Mouse (Mus musculus) forebrain, embryonic 14.5 days (tissue): ENCODE results near the gene Ntrk2. TPM values are rescaled to one million over a fixed set of nuclear protein-coding genes. Genes with fewer than 3 reads are reported as not detected.

Experiments
- ATAC-seq: fragments of 200-750 bp; cut with Nextera tagmentation; 2 replicates; pipeline ENCODE4 v1.8.0; 2017; ENCODE audit warnings: mild to moderate bottlenecking, moderate library complexity
- DNase-seq: peaks from one replicate; pipeline ENCODE4 v3.0.0-alpha.2; 2015; ENCODE audit warnings: low spot score
- H3K27ac ChIP-seq: fragments of 300-500 bp; sonication (generic); 2 replicates; pipeline ENCODE4 v1.5.1; 2014; ENCODE audit warnings: low read depth, mild to moderate bottlenecking, control low read depth, low read length, moderate library complexity
- H3K27me3 ChIP-seq: fragments of 300-500 bp; sonication (generic); replicated peaks from 2 replicates; pipeline ENCODE4 v1.6.1; 2014; ENCODE audit warnings: low read length, control low read depth, mixed read lengths; ENCODE audit not compliant: control insufficient read depth, insufficient read depth
- H3K36me3 ChIP-seq: fragments of 300-500 bp; sonication (generic); 2 replicates; pipeline ENCODE4 v1.6.1; 2014; ENCODE audit warnings: low read length, control low read depth; ENCODE audit not compliant: control insufficient read depth, insufficient read depth
- H3K4me1 ChIP-seq: fragments of 300-500 bp; sonication (generic); 2 replicates; pipeline ENCODE4 v1.6.1; 2014; ENCODE audit warnings: antibody characterized with exemption, low read length, control low read depth; ENCODE audit not compliant: control insufficient read depth, insufficient read depth
- H3K4me2 ChIP-seq: fragments of 300-500 bp; sonication (generic); 2 replicates; pipeline ENCODE4 v1.6.1; 2014; ENCODE audit warnings: mild to moderate bottlenecking, control low read depth, low read length
- H3K4me3 ChIP-seq: fragments of 300-500 bp; sonication (generic); 2 replicates; pipeline ENCODE4 v1.5.1; 2014; ENCODE audit warnings: low read depth, low read length, control low read depth
- H3K9ac ChIP-seq: fragments of 300-500 bp; sonication (generic); 2 replicates; pipeline ENCODE4 v1.6.1; 2014; ENCODE audit warnings: mild to moderate bottlenecking, low read length, control low read depth, moderate library complexity
- H3K9me3 ChIP-seq: fragments of 300-500 bp; sonication (generic); replicated peaks from 2 replicates; pipeline ENCODE4 v1.6.1; 2016; ENCODE audit warnings: low read length, control low read depth, mixed read lengths; ENCODE audit not compliant: control insufficient read depth
- WGBS: fragments of 180-500 bp; shearing (Covaris S2); extraction: QIAGEN DNeasy Blood & Tissue Kit; methylation state at CpG from one replicate; pipeline ENCODE4 v1.1.7; 2014; 5-methylcytosine and 5-hydroxymethylcytosine counted together
- polyA plus RNA-seq: library from polyadenylated mRNA; unstranded; fragments of >200 nt; fragmentation: Nextera tagmentation; extraction: Ambion mirVana; gene quantifications from 2 replicates; pipeline ENCODE4 v1.2.1, GENCODE M21; 2014

The Ntrk2 gene
- polyA plus RNA-seq, 1 experiment from 2014 or later: 49.9 TPM

- H3K9ac ChIP-seq: no peak overlapping the region
- no peak overlapping the region for H3K27ac ChIP-seq
- H3K27me3 ChIP-seq: no peaks in the 10 kb centered on the region
- WGBS: 86% methylated on average over 4 of the region's 4 CpGs
- H3K4me1 ChIP-seq: peaks cover 13% of the 10 kb centered on the region; the same call in 1 of the 2 replicates
- ATAC-seq (no peak), DNase-seq (no peak)
- no peak overlapping the region for H3K4me3 ChIP-seq
- no peaks in the 10 kb centered on the region for H3K36me3 ChIP-seq
- no peaks in the 10 kb centered on the region for H3K9me3 ChIP-seq
- H3K4me2 ChIP-seq: no peak overlapping the region
These were observed 373.6 kb downstream of the Ntrk2 start for GRCm38 (mm10) chr13:59179986-59180385.

DNA sequence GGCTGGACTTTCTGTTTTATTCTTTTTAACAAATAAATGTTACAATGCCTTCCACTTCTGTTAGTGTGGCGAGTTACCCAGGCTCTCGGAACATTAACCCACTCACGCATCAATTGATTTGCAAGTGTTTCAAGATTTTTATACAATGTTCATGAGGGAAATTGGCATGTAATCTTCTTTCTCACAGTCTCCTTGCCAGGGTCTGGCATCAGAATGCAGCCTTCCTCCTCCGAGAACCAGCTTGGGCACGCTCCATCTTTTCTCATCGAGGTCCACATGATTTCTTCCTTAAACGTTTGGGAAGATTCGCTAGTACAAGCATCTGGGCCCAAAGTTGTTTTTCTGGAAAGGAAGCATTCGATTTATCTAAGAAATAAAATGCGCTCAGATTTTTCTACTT lies 374.4 kb downstream of the Ntrk2 start:
- DNase-seq (peak; percentile 69), ATAC-seq (no peak; the same call in 1 of the 2 replicates)
- WGBS: 57% methylated on average over 10 of the region's 10 CpGs
- no peaks in the 10 kb centered on the region for H3K9me3 ChIP-seq
- H3K4me3 ChIP-seq: no peak overlapping the region
- H3K36me3 ChIP-seq: no peaks in the 10 kb centered on the region
- peak overlapping the region; percentile 6; the same call in 1 of the 2 replicates for H3K4me2 ChIP-seq
- H3K27me3 ChIP-seq: no peaks in the 10 kb centered on the region
- peak overlapping the region; percentile 25; the same call in 1 of the 2 replicates for H3K9ac ChIP-seq
- H3K27ac ChIP-seq: no peak overlapping the region
- peaks cover 13% of the 10 kb centered on the region; the same call in 1 of the 2 replicates for H3K4me1 ChIP-seq

DNA sequence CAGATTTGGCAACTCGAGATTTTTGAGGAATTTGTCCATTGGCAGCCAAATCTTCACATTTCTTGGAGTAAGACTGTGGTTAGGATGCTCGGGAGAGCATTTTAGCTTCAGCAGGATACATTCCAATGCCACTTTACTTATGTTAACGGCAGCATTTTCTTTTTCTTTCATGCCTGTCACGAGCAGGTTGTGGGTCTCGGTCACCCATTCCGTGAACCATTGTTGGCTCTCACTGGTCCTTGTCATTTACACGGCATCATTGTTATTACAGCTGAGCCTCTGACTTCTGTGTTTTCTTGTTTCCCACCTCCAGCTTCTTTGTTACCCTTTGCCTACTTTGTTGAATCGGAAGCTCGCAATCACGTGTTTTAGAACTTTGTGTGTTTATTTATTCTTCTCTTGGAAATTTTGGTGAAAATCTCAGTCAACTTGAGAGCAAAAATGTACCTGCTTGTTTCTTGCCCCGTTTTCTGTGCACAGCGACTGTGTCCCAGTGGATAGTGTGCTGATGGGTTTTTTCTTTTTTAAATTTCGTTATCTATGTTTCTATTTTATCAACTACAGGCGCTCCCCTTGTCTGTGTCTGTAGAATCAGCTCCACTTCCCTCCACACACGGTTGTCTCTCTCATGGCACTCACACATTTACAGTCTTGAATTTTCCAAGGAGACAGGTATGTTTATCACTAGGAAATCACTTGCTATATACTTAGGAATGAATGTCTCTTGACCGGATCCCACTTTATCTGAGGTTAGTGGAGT lies 375.0 kb downstream of the Ntrk2 start:
- Histone ChIP-seq H3K9me3 (no peaks in the 10 kb centered on the region), H3K27me3 (no peaks in the 10 kb centered on the region), H3K4me1 (peaks cover 13% of the 10 kb centered on the region; the same call in 1 of the 2 replicates), H3K4me2 (peak overlapping the region; percentile 6; the same call in 1 of the 2 replicates), H3K9ac (no peak overlapping the region), H3K4me3 (no peak overlapping the region), H3K36me3 (no peaks in the 10 kb centered on the region), H3K27ac (no peak overlapping the region)
- 65% methylated on average over 16 of the region's 16 CpGs for WGBS
- DNase-seq (no peak), ATAC-seq (no peak)

- Histone ChIP-seq H3K4me2 (no peak overlapping the region), H3K27ac (no peak overlapping the region), H3K36me3 (no peaks in the 10 kb centered on the region), H3K4me3 (no peak overlapping the region), H3K27me3 (no peaks in the 10 kb centered on the region), H3K9ac (no peak overlapping the region), H3K4me1 (peaks cover 9% of the 10 kb centered on the region; the same call in 1 of the 2 replicates), H3K9me3 (no peaks in the 10 kb centered on the region)
- DNase-seq (peak; percentile 79), ATAC-seq (no peak)
- 63% methylated on average over 5 of the region's 5 CpGs for WGBS
These were observed 376.3 kb downstream of the Ntrk2 start for GRCm38 (mm10) chr13:59182630-59183029.

Other genes with a start within 250 kb of the Ntrk2 start
- gene Slc28a3, start 195.7 kb upstream of the Ntrk2 start, polyA plus RNA-seq: not detected in 2 replicates